Mouse (Mus musculus) liver, embryonic 13.5 days (tissue): ENCODE measurements around the gene Tpst1. TPM values are rescaled to one million over a fixed set of nuclear protein-coding genes. Genes with fewer than 3 reads are reported as not detected.

ENCODE experiments used
- ATAC-seq: fragments of 200-750 bp; cut with Nextera tagmentation; 2 replicates; pipeline ENCODE4 v1.8.0; 2017; ENCODE audit warnings: low read depth, mild to moderate bottlenecking, moderate number of reproducible peaks, moderate library complexity
- DNase-seq: peaks from one replicate; pipeline ENCODE4 v3.0.0; 2022
- H3K27ac ChIP-seq: fragments of 300-500 bp; sonication (generic); 2 replicates; pipeline ENCODE4 v1.5.1; 2015; ENCODE audit warnings: moderate library complexity, mild to moderate bottlenecking, inconsistent platforms
- H3K27me3 ChIP-seq: fragments of 300-500 bp; sonication (generic); 2 replicates; pipeline ENCODE4 v1.6.1; 2015; ENCODE audit warnings: mild to moderate bottlenecking, inconsistent platforms
- H3K36me3 ChIP-seq: fragments of 300-500 bp; sonication (generic); 2 replicates; pipeline ENCODE4 v1.6.1; 2015; ENCODE audit warnings: mild to moderate bottlenecking, inconsistent platforms
- H3K4me1 ChIP-seq: fragments of 300-500 bp; sonication (generic); replicated peaks from 2 replicates; pipeline ENCODE4 v1.6.1; 2015; ENCODE audit warnings: inconsistent platforms
- H3K4me2 ChIP-seq: fragments of 300-500 bp; sonication (generic); 2 replicates; pipeline ENCODE4 v1.6.1; 2015; ENCODE audit warnings: inconsistent platforms, mild to moderate bottlenecking, moderate library complexity
- H3K4me3 ChIP-seq: fragments of 300-500 bp; sonication (generic); replicated peaks from 2 replicates; pipeline ENCODE4 v1.5.1; 2015; ENCODE audit warnings: mild to moderate bottlenecking, inconsistent platforms
- H3K9ac ChIP-seq: fragments of 300-500 bp; sonication (generic); 2 replicates; pipeline ENCODE4 v1.6.1; 2015; ENCODE audit warnings: mild to moderate bottlenecking, inconsistent platforms
- H3K9me3 ChIP-seq: fragments of 300-500 bp; sonication (generic); replicated peaks from 2 replicates; pipeline ENCODE4 v1.6.1; 2016; ENCODE audit warnings: inconsistent platforms
- WGBS: fragments of 180-500 bp; shearing (Covaris S2); methylation state at CpG from one replicate; pipeline ENCODE4 v1.1.7; 2015; ENCODE audit not compliant: insufficient replicate concordance; 5-methylcytosine and 5-hydroxymethylcytosine counted together
- polyA plus RNA-seq: library from polyadenylated mRNA; unstranded; fragments of >200 nt; fragmentation: Nextera tagmentation; extraction: Ambion mirVana; gene quantifications from 2 replicates; pipeline ENCODE4 v1.2.1, GENCODE M21; 2015

Tpst1 gene
- polyA plus RNA-seq, 1 experiment from 2014 or later: 27.2 TPM

GRCm38 (mm10) chr5:130078834-130079156 is 5.7 kb downstream of the Tpst1 start:
- ATAC-seq (peak; percentile 13; the same call in 1 of the 2 replicates), DNase-seq (no peak)
- Histone ChIP-seq H3K9ac (peak overlapping the region; percentile 91), H3K27ac (peak overlapping the region; percentile 36), H3K9me3 (peaks cover 4% of the 10 kb centered on the region; the same call in 1 of the 2 replicates), H3K27me3 (peaks cover 10% of the 10 kb centered on the region), H3K4me1 (peaks cover 27% of the 10 kb centered on the region), H3K36me3 (peaks cover 7% of the 10 kb centered on the region), H3K4me2 (peak overlapping the region; percentile 98), H3K4me3 (peak overlapping the region; percentile 81)
- WGBS: 50% methylated on average over 6 of the region's 6 CpGs

GRCm38 (mm10) chr5:130079202-130080050 is 6.3 kb downstream of the Tpst1 start:
- Histone ChIP-seq H3K4me2 (peak overlapping the region; percentile 98), H3K9ac (peak overlapping the region; percentile 91), H3K9me3 (peaks cover 4% of the 10 kb centered on the region; the same call in 1 of the 2 replicates), H3K27ac (peak overlapping the region; percentile 77), H3K4me1 (peaks cover 28% of the 10 kb centered on the region), H3K27me3 (peaks cover 10% of the 10 kb centered on the region), H3K4me3 (peak overlapping the region; percentile 81), H3K36me3 (peaks cover 13% of the 10 kb centered on the region)
- DNase-seq: peak; percentile 86
- WGBS: 1% methylated on average over 84 of the region's 86 CpGs
- peak; percentile 89 for ATAC-seq

GRCm38 (mm10) chr5:130080051-130080681 is 7.0 kb downstream of the Tpst1 start:
- Histone ChIP-seq H3K4me1 (peaks cover 33% of the 10 kb centered on the region), H3K36me3 (peaks cover 13% of the 10 kb centered on the region), H3K9me3 (peaks cover 4% of the 10 kb centered on the region; the same call in 1 of the 2 replicates), H3K4me2 (peak overlapping the region; percentile 98), H3K4me3 (peak overlapping the region; percentile 81), H3K9ac (peak overlapping the region; percentile 91), H3K27me3 (peaks cover 10% of the 10 kb centered on the region), H3K27ac (peak overlapping the region; percentile 77)
- ATAC-seq: no peak
- WGBS: 77% methylated on average over 16 of the region's 16 CpGs
- DNase-seq: no peak

GRCm38 (mm10) chr5:130081181-130081881 is 8.2 kb downstream of the Tpst1 start:
- no peak overlapping the region for H3K4me3 ChIP-seq
- peaks cover 10% of the 10 kb centered on the region for H3K27me3 ChIP-seq
- H3K36me3 ChIP-seq: peaks cover 13% of the 10 kb centered on the region
- peaks cover 33% of the 10 kb centered on the region for H3K4me1 ChIP-seq
- no peak overlapping the region for H3K27ac ChIP-seq
- DNase-seq (no peak), ATAC-seq (no peak)
- peaks cover 4% of the 10 kb centered on the region; the same call in 1 of the 2 replicates for H3K9me3 ChIP-seq
- H3K9ac ChIP-seq: no peak overlapping the region
- no peak overlapping the region for H3K4me2 ChIP-seq
- WGBS: 87% methylated on average over 8 of the region's 8 CpGs

GRCm38 (mm10) chr5:130082431-130082830 is 9.3 kb downstream of the Tpst1 start:
- H3K36me3 ChIP-seq: peaks cover 13% of the 10 kb centered on the region
- peaks cover 5% of the 10 kb centered on the region for H3K27me3 ChIP-seq
- no peak overlapping the region for H3K4me3 ChIP-seq
- H3K4me2 ChIP-seq: no peak overlapping the region
- no peak overlapping the region for H3K9ac ChIP-seq
- peaks cover 33% of the 10 kb centered on the region for H3K4me1 ChIP-seq
- DNase-seq: no peak
- peaks cover 4% of the 10 kb centered on the region; the same call in 1 of the 2 replicates for H3K9me3 ChIP-seq
- ATAC-seq: no peak
- H3K27ac ChIP-seq: no peak overlapping the region
- 62% methylated on average over 4 of the region's 4 CpGs for WGBS

- Histone ChIP-seq H3K4me2 (no peak overlapping the region), H3K36me3 (peaks cover 15% of the 10 kb centered on the region), H3K4me3 (no peak overlapping the region), H3K27ac (no peak overlapping the region), H3K4me1 (peaks cover 34% of the 10 kb centered on the region), H3K27me3 (no peaks in the 10 kb centered on the region), H3K9ac (no peak overlapping the region), H3K9me3 (peaks cover 4% of the 10 kb centered on the region; the same call in 1 of the 2 replicates)
- WGBS: 80% methylated on average over 3 of the region's 3 CpGs
- ATAC-seq: no peak
- DNase-seq: no peak
Observed at GRCm38 (mm10) chr5:130084271-130084670, 11.1 kb downstream of the Tpst1 start.

GRCm38 (mm10) chr5:130088008-130088407 is 14.9 kb downstream of the Tpst1 start:
- DNase-seq (no peak), ATAC-seq (no peak)
- H3K9me3 ChIP-seq: no peaks in the 10 kb centered on the region
- H3K4me1 ChIP-seq: peaks cover 41% of the 10 kb centered on the region
- no peaks in the 10 kb centered on the region for H3K27me3 ChIP-seq
- no peak overlapping the region for H3K9ac ChIP-seq
- no peak overlapping the region for H3K4me3 ChIP-seq
- WGBS: 82% methylated on average over 7 of the region's 7 CpGs
- H3K27ac ChIP-seq: no peak overlapping the region
- H3K4me2 ChIP-seq: no peak overlapping the region
- H3K36me3 ChIP-seq: peaks cover 12% of the 10 kb centered on the region; the same call in 1 of the 2 replicates

- Histone ChIP-seq H3K9ac (no peak overlapping the region), H3K9me3 (no peaks in the 10 kb centered on the region), H3K4me1 (peaks cover 41% of the 10 kb centered on the region), H3K27me3 (no peaks in the 10 kb centered on the region), H3K4me2 (no peak overlapping the region), H3K4me3 (no peak overlapping the region), H3K27ac (no peak overlapping the region), H3K36me3 (peaks cover 12% of the 10 kb centered on the region; the same call in 1 of the 2 replicates)
- ATAC-seq (no peak), DNase-seq (no peak)
- WGBS: 80% methylated on average over 4 of the region's 4 CpGs
Observed at GRCm38 (mm10) chr5:130088612-130089011, 15.5 kb downstream of the Tpst1 start.

GRCm38 (mm10) chr5:130089177-130089576 is 16.1 kb downstream of the Tpst1 start:
- Histone ChIP-seq H3K4me2 (no peak overlapping the region), H3K4me1 (peaks cover 41% of the 10 kb centered on the region), H3K4me3 (no peak overlapping the region), H3K9me3 (no peaks in the 10 kb centered on the region), H3K36me3 (peaks cover 8% of the 10 kb centered on the region; the same call in 1 of the 2 replicates), H3K27ac (no peak overlapping the region; the same call in 1 of the 2 replicates), H3K9ac (no peak overlapping the region), H3K27me3 (no peaks in the 10 kb centered on the region)
- DNase-seq (no peak), ATAC-seq (no peak)
- WGBS: 35% methylated on average over 7 of the region's 7 CpGs

- Histone ChIP-seq H3K27ac (0 out of 2 replicates have a peak overlapping the region, but pooled peaks have one; percentile 34), H3K4me1 (peaks cover 36% of the 10 kb centered on the region), H3K9ac (no peak overlapping the region), H3K4me3 (no peak overlapping the region), H3K4me2 (no peak overlapping the region), H3K9me3 (no peaks in the 10 kb centered on the region), H3K36me3 (peaks cover 6% of the 10 kb centered on the region; the same call in 1 of the 2 replicates), H3K27me3 (no peaks in the 10 kb centered on the region)
- peak; percentile 39; the same call in 1 of the 2 replicates for ATAC-seq
- WGBS: 63% methylated on average over 18 of the region's 18 CpGs
- no peak for DNase-seq
Observed at GRCm38 (mm10) chr5:130089626-130090393, 16.7 kb downstream of the Tpst1 start.
